Mouse (Mus musculus) heart, embryonic 13.5 days (tissue): ENCODE results near the gene Fate1. TPM values are rescaled to one million over a fixed set of nuclear protein-coding genes. Genes with fewer than 3 reads are reported as not detected.

ENCODE experiments used
- ATAC-seq: fragments of 200-750 bp; cut with Nextera tagmentation; 2 replicates; pipeline ENCODE4 v1.8.0; 2017; ENCODE audit warnings: moderate TSS enrichment; ENCODE audit not compliant: insufficient number of reproducible peaks, low FRiP score, low TSS enrichment; ENCODE audit errors: extremely low read depth
- H3K27ac ChIP-seq: fragments of 300-500 bp; sonication (generic); replicated peaks from 2 replicates; pipeline ENCODE4 v1.5.1; 2015; ENCODE audit warnings: moderate library complexity, mild to moderate bottlenecking, inconsistent platforms
- H3K27me3 ChIP-seq: fragments of 300-500 bp; sonication (generic); replicated peaks from 2 replicates; pipeline ENCODE4 v1.6.1; 2015; ENCODE audit warnings: mild to moderate bottlenecking, inconsistent platforms
- H3K36me3 ChIP-seq: fragments of 300-500 bp; sonication (generic); 2 replicates; pipeline ENCODE4 v1.6.1; 2015; ENCODE audit warnings: mild to moderate bottlenecking, inconsistent platforms
- H3K4me1 ChIP-seq: fragments of 300-500 bp; sonication (generic); 2 replicates; pipeline ENCODE4 v1.6.1; 2015; ENCODE audit warnings: inconsistent platforms
- H3K4me2 ChIP-seq: fragments of 300-500 bp; sonication (generic); 2 replicates; pipeline ENCODE4 v1.6.1; 2015; ENCODE audit warnings: inconsistent platforms, mild to moderate bottlenecking, moderate library complexity
- H3K4me3 ChIP-seq: fragments of 300-500 bp; sonication (generic); 2 replicates; pipeline ENCODE4 v1.5.1; 2015; ENCODE audit warnings: moderate library complexity, mild to moderate bottlenecking, inconsistent platforms
- H3K9ac ChIP-seq: fragments of 300-500 bp; sonication (generic); 2 replicates; pipeline ENCODE4 v1.6.1; 2015; ENCODE audit warnings: inconsistent platforms, mild to moderate bottlenecking, moderate library complexity
- H3K9me3 ChIP-seq: fragments of 300-500 bp; sonication (generic); 2 replicates; pipeline ENCODE4 v1.6.1; 2016; ENCODE audit warnings: inconsistent platforms
- WGBS: fragments of 180-500 bp; shearing (Covaris S2); methylation state at CpG from one replicate; pipeline ENCODE4 v1.1.7; 2015; ENCODE audit warnings: mixed read lengths; 5-methylcytosine and 5-hydroxymethylcytosine counted together
- polyA plus RNA-seq: library from polyadenylated mRNA; unstranded; fragments of >200 nt; fragmentation: Nextera tagmentation; extraction: Ambion mirVana; gene quantifications from 2 replicates; pipeline ENCODE4 v1.2.1, GENCODE M21; 2015

The Fate1 gene
- polyA plus RNA-seq, 1 experiment from 2014 or later, result not detected

DNA sequence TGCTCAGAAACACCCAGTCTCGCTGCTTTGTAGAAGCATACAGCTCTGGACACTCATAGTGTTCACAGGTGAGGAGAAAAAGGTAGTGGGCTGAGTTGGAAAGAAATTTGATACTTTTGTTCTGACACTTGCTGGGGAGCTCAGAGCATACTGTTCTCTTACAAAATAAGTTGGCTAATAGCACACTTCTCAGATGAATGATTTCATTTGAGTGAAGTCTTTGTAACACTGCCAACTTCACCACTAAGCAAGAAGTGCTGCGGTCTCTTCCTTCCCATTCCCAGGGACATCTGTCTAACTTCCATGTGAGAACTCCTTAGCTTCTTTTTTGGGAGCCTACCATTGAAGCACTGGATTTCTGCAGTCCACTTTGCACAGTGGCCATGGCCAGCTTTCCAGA, 10.4 kb downstream of the Fate1 start:
- Histone ChIP-seq H3K9me3 (no peaks in the 10 kb centered on the region), H3K36me3 (no peaks in the 10 kb centered on the region), H3K4me3 (no peak overlapping the region), H3K9ac (no peak overlapping the region), H3K4me2 (no peak overlapping the region), H3K27me3 (0 out of 2 replicates have a peak, but pooled peaks cover under 1% of the 10 kb centered on the region), H3K4me1 (no peaks in the 10 kb centered on the region), H3K27ac (no peak overlapping the region)
- no peak for ATAC-seq
- WGBS, result 66% methylated on average over 2 of the region's 2 CpGs

DNA sequence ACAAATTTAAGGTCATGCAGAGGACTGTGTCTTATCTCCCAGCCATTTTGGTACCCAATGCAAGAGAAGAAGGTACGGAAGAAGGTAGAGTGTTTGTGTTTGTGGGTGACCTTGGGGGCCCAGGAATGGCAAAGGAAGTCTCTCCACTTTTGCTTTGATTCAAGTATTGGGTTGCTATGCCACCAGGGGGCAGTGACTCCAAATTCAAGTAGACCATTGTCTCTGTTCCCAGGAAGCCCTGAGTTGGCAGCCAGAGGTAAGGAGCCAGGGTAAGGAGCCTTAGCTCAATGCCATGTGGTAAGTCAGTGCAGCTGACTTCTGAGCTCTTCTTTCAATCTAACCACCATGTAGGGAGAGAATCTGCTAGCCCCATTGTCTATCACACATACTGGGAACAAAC, 11.0 kb downstream of the Fate1 start:
- no peaks in the 10 kb centered on the region for H3K4me1 ChIP-seq
- 69% methylated on average over 1 of the region's 1 CpGs for WGBS
- no peaks in the 10 kb centered on the region for H3K36me3 ChIP-seq
- H3K4me2 ChIP-seq, result no peak overlapping the region
- ATAC-seq, result no peak
- no peak overlapping the region for H3K4me3 ChIP-seq
- H3K27me3 ChIP-seq, result peaks cover 6% of the 10 kb centered on the region; the same call in 1 of the 2 replicates
- no peaks in the 10 kb centered on the region for H3K9me3 ChIP-seq
- H3K9ac ChIP-seq, result no peak overlapping the region
- no peak overlapping the region for H3K27ac ChIP-seq

DNA sequence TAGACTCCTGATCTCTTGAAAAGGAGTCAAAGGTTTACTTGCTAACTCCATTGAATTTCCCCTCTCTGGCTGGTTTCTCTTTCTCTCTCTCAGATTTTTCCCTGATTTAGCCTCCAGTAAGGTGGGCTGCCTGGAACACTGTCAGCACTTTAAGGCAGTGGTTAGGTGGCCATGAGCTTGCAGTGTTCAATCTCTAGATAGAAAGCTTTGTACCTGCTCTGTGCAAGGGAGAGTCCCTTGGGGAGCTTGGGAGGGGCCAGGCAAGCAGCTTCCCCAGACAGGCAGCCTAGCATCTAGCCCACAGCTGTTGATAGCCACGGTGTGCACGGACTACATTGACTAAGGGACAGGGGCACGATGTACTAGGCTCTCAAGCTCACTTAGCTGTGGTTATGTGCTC, 18.8 kb downstream of the Fate1 start, which contains the start of gene Cnga2:
Gene Cnga2 (plus strand): TSS at position 301 of the 400 bp plus-strand sequence.
- 74% methylated on average over 3 of the region's 3 CpGs for WGBS
- ATAC-seq, result no peak

DNA sequence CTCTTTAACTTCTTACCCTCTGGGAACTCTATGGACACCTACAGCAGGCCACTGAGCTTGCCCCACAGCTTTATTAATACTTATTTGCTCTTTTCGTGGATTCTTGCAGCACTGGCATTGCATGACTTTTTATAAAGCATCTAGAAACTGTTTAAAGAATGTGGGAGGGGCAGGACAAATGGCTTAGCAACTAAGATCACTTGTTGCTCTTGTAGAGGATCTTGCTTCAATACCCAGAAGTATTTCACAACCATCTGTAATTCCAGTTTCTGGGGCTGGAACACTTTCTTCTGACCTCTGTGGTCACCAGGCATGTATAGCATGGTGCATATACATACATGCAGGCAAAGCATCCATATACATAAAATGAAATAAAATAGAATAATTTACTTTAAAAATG, 23.2 kb downstream of the Fate1 start:
- WGBS, result 46% methylated on average over 1 of the region's 1 CpGs
- H3K36me3 ChIP-seq, result no peaks in the 10 kb centered on the region
- no peak overlapping the region for H3K27ac ChIP-seq
- no peaks in the 10 kb centered on the region for H3K9me3 ChIP-seq
- peaks cover 3% of the 10 kb centered on the region; the same call in 1 of the 2 replicates for H3K27me3 ChIP-seq
- no peak overlapping the region for H3K4me2 ChIP-seq
- no peak for ATAC-seq
- H3K9ac ChIP-seq, result no peak overlapping the region
- H3K4me1 ChIP-seq, result no peaks in the 10 kb centered on the region
- H3K4me3 ChIP-seq, result no peak overlapping the region

More for the DNA sequence above, 18.8 kb downstream of the Fate1 start, which contains the start of gene Cnga2:
- no peak within 1 kb of the TSS for H3K4me2 ChIP-seq
- no peak within 1 kb of the TSS for H3K9ac ChIP-seq
- H3K27ac ChIP-seq, result no peak within 1 kb of the TSS
- H3K36me3 ChIP-seq, result no peaks in the 10 kb centered on the region
- H3K27me3 ChIP-seq, result peaks cover 12% of the 10 kb centered on the region
- H3K4me3 ChIP-seq, result no peak within 1 kb of the TSS
- no peaks in the 10 kb centered on the region for H3K9me3 ChIP-seq
- no peaks in the 10 kb centered on the region for H3K4me1 ChIP-seq

DNA sequence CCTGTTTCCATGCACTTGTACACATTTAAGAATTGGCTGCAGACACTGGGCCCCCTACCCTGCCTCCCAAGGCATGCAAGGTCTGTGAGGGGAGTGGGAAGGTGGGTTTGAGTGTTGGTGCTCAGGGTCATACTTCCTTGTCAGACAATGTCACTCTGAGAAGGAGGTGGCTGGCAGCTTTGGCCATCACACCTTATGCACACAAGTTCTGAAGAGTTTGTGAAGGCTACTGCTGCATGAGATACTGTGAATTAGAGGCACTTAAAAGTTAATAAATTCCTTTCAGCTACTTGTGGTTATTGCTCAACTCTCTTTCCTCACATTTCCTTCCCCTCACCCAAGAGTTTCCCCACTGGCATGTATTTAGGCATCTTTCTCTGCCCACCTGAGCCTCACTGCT, 37.1 kb downstream of the Fate1 start:
- Histone ChIP-seq H3K27me3 (0 out of 2 replicates have a peak, but pooled peaks cover 5% of the 10 kb centered on the region), H3K36me3 (no peaks in the 10 kb centered on the region), H3K9ac (no peak overlapping the region), H3K9me3 (no peaks in the 10 kb centered on the region), H3K27ac (no peak overlapping the region), H3K4me3 (no peak overlapping the region), H3K4me1 (no peaks in the 10 kb centered on the region), H3K4me2 (no peak overlapping the region)
- no peak for ATAC-seq

DNA sequence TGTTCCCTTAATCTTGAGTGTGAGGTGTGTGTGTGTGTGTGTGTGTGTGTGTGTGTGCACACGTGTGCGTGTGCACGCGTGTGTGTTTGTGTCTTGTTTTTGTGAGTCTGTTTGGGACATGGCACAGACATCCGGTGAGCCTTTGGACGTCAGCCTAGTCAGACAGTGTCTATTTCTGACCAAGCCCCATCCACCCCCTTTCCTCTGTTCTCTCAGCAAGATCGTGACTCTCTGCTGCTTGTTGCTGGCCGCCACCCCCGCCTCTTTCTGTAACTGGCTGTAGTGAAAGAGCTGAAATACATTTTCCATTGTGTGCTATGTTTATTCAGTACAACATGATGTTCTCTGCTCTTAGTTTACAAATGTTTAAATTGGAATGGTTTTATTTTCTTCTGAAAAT, 39.5 kb downstream of the Fate1 start:
- Histone ChIP-seq H3K36me3 (no peaks in the 10 kb centered on the region), H3K4me1 (no peaks in the 10 kb centered on the region), H3K4me3 (no peak overlapping the region), H3K9ac (no peak overlapping the region), H3K9me3 (no peaks in the 10 kb centered on the region), H3K27ac (no peak overlapping the region; the same call in 1 of the 2 replicates), H3K27me3 (no peaks in the 10 kb centered on the region), H3K4me2 (no peak overlapping the region)
- ATAC-seq, result no peak
- 47% methylated on average over 9 of the region's 9 CpGs for WGBS

DNA sequence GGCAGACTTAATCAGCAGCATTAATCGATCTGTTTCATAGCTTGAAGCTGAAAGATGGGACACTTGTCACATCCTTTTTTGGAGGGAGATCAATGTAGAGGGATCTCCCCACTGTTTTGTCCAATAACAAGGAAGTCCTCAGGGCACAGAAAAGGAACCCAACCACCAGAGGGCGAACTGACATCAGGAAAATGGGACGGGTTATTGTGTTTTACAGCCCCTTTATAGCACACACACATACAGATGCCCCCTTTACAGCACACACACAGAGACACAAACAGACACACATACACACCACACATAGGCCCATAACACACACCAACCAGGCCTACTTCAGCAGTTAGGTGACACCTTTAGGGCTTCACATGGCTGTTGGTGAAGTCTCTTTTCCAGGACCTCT, 40.0 kb downstream of the Fate1 start:
- ATAC-seq, result no peak
- no peaks in the 10 kb centered on the region for H3K27me3 ChIP-seq

DNA sequence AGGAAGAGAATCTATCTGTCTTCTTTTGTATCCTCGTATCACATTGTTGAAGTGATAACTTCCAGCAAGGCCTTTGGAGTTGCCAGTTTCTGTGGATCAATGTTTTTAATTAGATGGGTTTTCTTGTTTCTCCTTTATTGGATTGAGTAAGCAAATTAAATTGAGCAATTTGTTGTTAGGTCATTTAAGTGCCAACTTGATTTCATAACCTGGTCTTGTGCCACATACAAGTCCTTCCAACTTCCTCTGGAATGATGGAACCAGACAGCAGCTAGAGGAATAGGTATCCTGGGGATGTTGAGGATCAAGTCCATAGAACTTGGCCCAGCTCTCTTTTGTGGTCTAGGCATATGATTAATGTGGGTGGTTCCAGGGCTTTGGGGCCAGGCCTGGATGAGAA, 49.5 kb downstream of the Fate1 start:
- no peak for ATAC-seq
- H3K4me2 ChIP-seq, result no peak overlapping the region
- no peak overlapping the region for H3K9ac ChIP-seq
- WGBS, result 64% methylated on average over 1 of the region's 1 CpGs
- no peaks in the 10 kb centered on the region for H3K36me3 ChIP-seq
- H3K9me3 ChIP-seq, result no peaks in the 10 kb centered on the region
- no peak overlapping the region for H3K27ac ChIP-seq
- no peaks in the 10 kb centered on the region for H3K27me3 ChIP-seq
- H3K4me3 ChIP-seq, result no peak overlapping the region
- H3K4me1 ChIP-seq, result no peaks in the 10 kb centered on the region

More for the DNA sequence above, 40.0 kb downstream of the Fate1 start:
- H3K9ac ChIP-seq, result no peak overlapping the region
- H3K4me3 ChIP-seq, result no peak overlapping the region
- H3K4me1 ChIP-seq, result no peaks in the 10 kb centered on the region
- 27% methylated on average over 3 of the region's 3 CpGs for WGBS
- H3K36me3 ChIP-seq, result no peaks in the 10 kb centered on the region
- H3K9me3 ChIP-seq, result no peaks in the 10 kb centered on the region
- H3K4me2 ChIP-seq, result no peak overlapping the region
- H3K27ac ChIP-seq, result no peak overlapping the region

DNA sequence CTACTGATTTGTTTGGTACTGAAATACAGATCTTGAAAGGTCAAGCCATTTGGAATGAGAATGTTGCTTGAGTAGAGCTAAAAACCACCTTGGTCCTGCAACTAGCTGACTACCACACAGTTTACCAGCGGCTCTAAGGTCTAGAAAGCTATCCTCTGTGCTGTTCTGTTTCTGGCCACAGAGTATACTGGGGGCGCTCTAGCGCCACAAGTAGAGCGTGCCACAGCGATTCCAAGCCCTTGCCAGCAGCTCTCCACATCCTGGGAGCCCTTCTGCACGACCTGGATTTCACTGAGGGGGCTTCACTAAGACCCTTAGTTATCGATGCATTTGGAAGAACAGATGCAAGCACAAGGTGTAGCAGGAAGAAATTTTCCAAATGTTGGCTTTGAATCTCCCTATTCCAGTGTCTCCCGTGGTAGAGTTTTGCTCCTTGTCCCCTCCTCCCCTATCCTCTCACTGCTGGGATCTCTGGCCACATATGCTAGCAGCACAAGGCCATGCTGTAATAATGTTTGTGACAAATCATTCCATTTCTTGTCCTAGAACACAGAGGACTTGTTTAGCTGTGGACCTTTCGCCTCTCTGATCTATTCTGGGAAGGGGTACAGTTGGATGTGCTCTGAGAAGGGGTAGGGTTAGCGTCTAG, 50.1 kb downstream of the Fate1 start:
- Histone ChIP-seq H3K4me2 (no peak overlapping the region), H3K36me3 (no peaks in the 10 kb centered on the region), H3K4me1 (no peaks in the 10 kb centered on the region), H3K9ac (no peak overlapping the region), H3K27ac (no peak overlapping the region), H3K4me3 (no peak overlapping the region), H3K27me3 (no peaks in the 10 kb centered on the region), H3K9me3 (no peaks in the 10 kb centered on the region)
- WGBS, result 34% methylated on average over 10 of the region's 10 CpGs
- no peak for ATAC-seq

DNA sequence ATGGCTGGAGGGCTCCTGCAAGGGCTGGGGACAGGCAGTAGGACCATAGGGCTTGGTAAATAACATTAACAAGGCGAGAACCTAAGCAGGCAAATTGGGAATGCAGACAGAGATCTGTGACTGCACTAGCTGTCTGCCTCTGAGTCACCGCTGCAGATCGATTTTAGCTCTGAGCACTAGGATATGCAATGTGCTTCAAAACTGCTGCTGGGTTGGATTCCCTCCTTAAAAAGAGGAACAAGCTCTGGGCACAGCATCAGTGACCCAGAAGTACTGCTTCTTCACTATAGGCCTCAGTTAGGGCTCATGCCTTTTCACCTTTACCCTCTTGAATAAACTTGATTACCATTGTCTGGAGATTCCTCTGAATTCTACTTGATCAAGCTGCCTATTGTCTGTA, 50.8 kb downstream of the Fate1 start:
- Histone ChIP-seq H3K4me2 (no peak overlapping the region), H3K27me3 (no peaks in the 10 kb centered on the region), H3K4me1 (no peaks in the 10 kb centered on the region), H3K27ac (no peak overlapping the region), H3K36me3 (no peaks in the 10 kb centered on the region), H3K9ac (no peak overlapping the region), H3K4me3 (no peak overlapping the region), H3K9me3 (no peaks in the 10 kb centered on the region)
- no peak for ATAC-seq
- 65% methylated on average over 3 of the region's 3 CpGs for WGBS
